ENCODE assay signal across 9 mouse cellular contexts in the genomic region with DNA sequence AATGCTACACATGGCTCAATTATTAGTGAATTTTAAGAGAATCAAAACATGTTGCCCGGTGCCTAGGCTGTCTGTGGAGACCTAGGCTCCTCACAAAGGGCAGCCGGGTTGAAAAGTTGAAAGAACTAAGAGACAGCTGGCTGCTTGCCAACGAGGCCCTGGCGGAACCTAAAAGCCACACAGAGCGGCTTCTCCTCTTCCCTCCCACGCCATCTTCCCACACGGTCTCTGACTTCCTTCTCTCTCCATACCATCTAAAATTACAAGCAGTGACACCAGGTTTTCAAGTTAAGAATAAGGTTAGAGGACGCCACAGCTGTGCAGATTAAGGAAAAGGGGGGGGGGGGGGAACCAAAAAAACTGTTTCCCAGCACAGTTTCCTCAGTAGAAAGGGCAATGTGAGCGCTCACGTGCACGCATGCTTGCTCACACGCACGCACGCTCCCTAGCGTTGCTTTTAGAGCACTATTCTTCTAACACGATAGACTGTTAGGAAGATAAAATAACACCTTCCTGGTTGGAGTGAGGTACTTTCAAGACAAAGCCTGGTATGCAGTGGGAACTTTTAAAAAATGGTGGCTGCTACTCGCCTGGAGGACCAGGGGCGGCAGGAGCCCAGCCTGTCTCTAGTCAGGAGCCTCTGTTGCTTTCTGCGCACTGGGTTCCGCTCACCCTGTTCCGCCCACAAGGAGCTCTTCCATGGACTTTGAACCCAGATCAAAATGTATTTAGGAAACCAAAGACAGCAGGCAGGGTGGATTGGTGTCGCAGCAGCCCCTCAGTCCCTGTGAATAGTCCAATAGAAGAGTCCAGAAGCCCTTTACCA. TPM values are rescaled to one million over a fixed set of nuclear protein-coding genes. Genes with fewer than 3 reads are reported as not detected.
A peak's percentile ranks its signal among the peaks of the same experiment; 100 is the strongest.
DNase-seq lines count a peak whose midpoint lies in the region; ATAC-seq and TF ChIP-seq lines count a peak whose summit lies in the region.
"Had no signal": no experiment of that assay in that cellular context is flagged by ENCODE, and none has a peak within 500 bp of the region (broad histone marks: within the 10 kb centered on the region; RNA-seq: fewer than 3 reads in every experiment).

No protein-coding gene starts in this region.

- intact Hi-C loops in heart, adult 2 months (cut with DNase I) = no loop called here

- H3K9ac ChIP-seq in midbrain, embryonic 13.5 days (replicated peaks) = no peak overlapping the region
- no peak overlapping the region for H3K9ac ChIP-seq in midbrain, embryonic 11.5 days (ENCODE audit: low read length)
- H3K9ac ChIP-seq in heart, adult 2 months (ENCODE audit: low read depth, low read length) = no peak overlapping the region
- H3K9ac ChIP-seq in kidney, embryonic 16.5 days (replicated peaks; ENCODE audit: low read length) = no peak overlapping the region
- H3K9ac ChIP-seq: embryonic facial prominence, embryonic 15.5 days had no signal

- no peak overlapping the region for H3K4me3 ChIP-seq in midbrain, embryonic 13.5 days (replicated peaks)
- no peak overlapping the region for H3K4me3 ChIP-seq in midbrain, embryonic 11.5 days (ENCODE audit: low read depth, low read length)
- H3K4me3 ChIP-seq in heart, adult 2 months = no peak overlapping the region
- no peak overlapping the region for H3K4me3 ChIP-seq in kidney, embryonic 16.5 days (ENCODE audit: low read length)
- H3K4me3 ChIP-seq in spleen, adult 2 months (ENCODE audit: extremely low read depth, insufficient read depth, insufficient read length) = no peak overlapping the region
- H3K4me3 ChIP-seq: embryonic facial prominence, embryonic 15.5 days had no signal

- TF ChIP-seq CTCF in heart, adult 2 months (IDR thresholded peaks at IDR 0.05) = peak; percentile 37
- TF ChIP-seq CTCF in spleen, adult 2 months (IDR thresholded peaks at IDR 0.05; ENCODE audit: extremely low read depth, insufficient read depth, insufficient read length, insufficient replicate concordance) = no peak

- H3K27me3 ChIP-seq in midbrain, embryonic 13.5 days = no peaks in the 10 kb centered on the region
- no peaks in the 10 kb centered on the region for H3K27me3 ChIP-seq in midbrain, embryonic 11.5 days (ENCODE audit: control insufficient read depth, insufficient read depth, low read length)
- H3K27me3 ChIP-seq in heart, adult 2 months (ENCODE audit: control insufficient read depth, insufficient read depth, low read length) = no peaks in the 10 kb centered on the region
- no peaks in the 10 kb centered on the region for H3K27me3 ChIP-seq in kidney, embryonic 16.5 days (ENCODE audit: insufficient read depth, low read length)
- no peaks in the 10 kb centered on the region for H3K27me3 ChIP-seq in spleen, adult 2 months (ENCODE audit: control insufficient read depth, insufficient read depth, low read length)
- H3K27me3 ChIP-seq: embryonic facial prominence, embryonic 15.5 days had no signal

- no peaks in the 10 kb centered on the region for H3K36me3 ChIP-seq in midbrain, embryonic 13.5 days
- H3K36me3 ChIP-seq in midbrain, embryonic 11.5 days (ENCODE audit: control insufficient read depth, insufficient read depth, low read length) = no peaks in the 10 kb centered on the region
- H3K36me3 ChIP-seq in heart, adult 2 months (ENCODE audit: control insufficient read depth, insufficient read depth, low read length) = peaks cover 5% of the 10 kb centered on the region; the same call in 1 of the 2 replicates
- H3K36me3 ChIP-seq in kidney, embryonic 16.5 days (ENCODE audit: insufficient read depth, low read length) = no peaks in the 10 kb centered on the region
- H3K36me3 ChIP-seq in spleen, adult 2 months (ENCODE audit: control insufficient read depth, insufficient read depth, low read length) = no peaks in the 10 kb centered on the region
- H3K36me3 ChIP-seq: embryonic facial prominence, embryonic 15.5 days had no signal

- ATAC-seq in midbrain, embryonic 13.5 days = 0 out of 2 replicates have a peak, but pooled peaks have one; percentile 20
- no peak for ATAC-seq in midbrain, embryonic 11.5 days (ENCODE audit: low FRiP score)
- peak; percentile 77 for ATAC-seq in kidney, embryonic 16.5 days (ENCODE audit: low FRiP score, low TSS enrichment)

- H3K4me1 ChIP-seq in midbrain, embryonic 13.5 days (replicated peaks) = 0 out of 2 replicates have a peak, but pooled peaks cover 2% of the 10 kb centered on the region
- H3K4me1 ChIP-seq in midbrain, embryonic 11.5 days (ENCODE audit: control insufficient read depth, insufficient read depth, low read length) = no peaks in the 10 kb centered on the region
- H3K4me1 ChIP-seq in heart, adult 2 months (ENCODE audit: control insufficient read depth, insufficient read depth, low read length) = peaks cover 11% of the 10 kb centered on the region
- H3K4me1 ChIP-seq in kidney, embryonic 16.5 days (ENCODE audit: insufficient read depth, low read length) = peaks cover 18% of the 10 kb centered on the region
- no peaks in the 10 kb centered on the region; the same call in 1 of the 2 replicates for H3K4me1 ChIP-seq in spleen, adult 2 months (ENCODE audit: control insufficient read depth, insufficient read depth, insufficient read length)

- DNase-seq in midbrain, embryonic 11.5 days (ENCODE audit: low spot score, missing footprints) = no peak
- peak; percentile 64 for DNase-seq in ZHBTc4 (ENCODE audit: low read depth, low spot score)
- peak in 1 of 2 experiments; percentile 57 for DNase-seq in heart, adult 2 months
- DNase-seq in spleen, adult 2 months (ENCODE audit: low read depth in 1 of 2, low spot score in 2 of 2) = peak; percentile 36 to 54
- no peak for DNase-seq in yolk sac, embryonic 10.5 days (ENCODE audit: low spot score)
- DNase-seq in cerebellum, adult 9-11 months = no peak

- 61% methylated on average over 22 of the region's 22 CpGs for WGBS in midbrain, embryonic 13.5 days
- 72% methylated on average over 22 of the region's 22 CpGs for WGBS in midbrain, embryonic 11.5 days
- 38% methylated on average over 22 of the region's 22 CpGs for WGBS in heart, adult 2 months
- WGBS in kidney, embryonic 16.5 days = 33% methylated on average over 22 of the region's 22 CpGs
- WGBS in spleen, adult 2 months = 27% methylated on average over 22 of the region's 22 CpGs

- no peaks in the 10 kb centered on the region for H3K9me3 ChIP-seq in midbrain, embryonic 13.5 days
- H3K9me3 ChIP-seq in midbrain, embryonic 11.5 days (ENCODE audit: control insufficient read depth, low read length) = no peaks in the 10 kb centered on the region
- no peaks in the 10 kb centered on the region for H3K9me3 ChIP-seq in kidney, embryonic 16.5 days (ENCODE audit: low read length)
- H3K9me3 ChIP-seq: embryonic facial prominence, embryonic 15.5 days had no signal

- TF ChIP-seq POLR2A in heart, adult 2 months (IDR thresholded peaks at IDR 0.05; ENCODE audit: insufficient read depth, low read depth, low read length) = no peak
- TF ChIP-seq POLR2A in spleen, adult 2 months (IDR thresholded peaks at IDR 0.05; ENCODE audit: low read depth, low read length) = no peak

- H3K27ac ChIP-seq in midbrain, embryonic 13.5 days = no peak overlapping the region
- no peak overlapping the region for H3K27ac ChIP-seq in midbrain, embryonic 11.5 days (ENCODE audit: low read depth, low read length)
- peak overlapping the region; percentile 15; the same call in 1 of the 2 replicates for H3K27ac ChIP-seq in heart, adult 2 months
- peak overlapping the region; percentile 72 for H3K27ac ChIP-seq in kidney, embryonic 16.5 days (ENCODE audit: low read length)
- no peak overlapping the region for H3K27ac ChIP-seq in spleen, adult 2 months (ENCODE audit: insufficient read depth, low read length)
- H3K27ac ChIP-seq: embryonic facial prominence, embryonic 15.5 days had no signal

- no peak overlapping the region for H3K4me2 ChIP-seq in midbrain, embryonic 13.5 days (replicated peaks)
- no peak overlapping the region for H3K4me2 ChIP-seq in midbrain, embryonic 11.5 days
- peak overlapping the region; percentile 27 for H3K4me2 ChIP-seq in kidney, embryonic 16.5 days (replicated peaks; ENCODE audit: low read depth, low read length)
- H3K4me2 ChIP-seq: embryonic facial prominence, embryonic 15.5 days had no signal

- no peaks in the 10 kb centered on the region for H3K79me2 ChIP-seq in heart, adult 2 months (replicated peaks; ENCODE audit: control insufficient read depth, insufficient read depth, low read length)

- TF ChIP-seq EP300 in heart, adult 2 months (IDR thresholded peaks at IDR 0.05; ENCODE audit: insufficient read depth, low read depth, low read length) = no peak

RNA-seq across cellular contexts. Expression of gene Tacc2, which starts 54.5 kb away (rescaled TPM):
- 62.4 and 70.8 TPM in 2 replicates for polyA plus RNA-seq in midbrain, embryonic 13.5 days (2015; fragmentation: Nextera tagmentation; extraction: Ambion mirVana)
- polyA plus RNA-seq in midbrain, embryonic 11.5 days (2014; fragmentation: Nextera tagmentation; extraction: Ambion mirVana) = 45.8 and 47.3 TPM in 2 replicates
- 100 to 1,000 TPM; 339 to 480 TPM for total RNA-seq in heart, adult 2 months (2021)
- 117 and 163 TPM in 2 replicates for polyA plus RNA-seq in heart, adult 2 months (2012; rRNA removed)
- 31.3 and 40.0 TPM in 2 replicates for polyA plus RNA-seq in kidney, embryonic 16.5 days (2015; fragmentation: Nextera tagmentation; extraction: Ambion mirVana)
- 4.3 and 5.5 TPM in 2 replicates for polyA plus RNA-seq in spleen, adult 2 months (2012; rRNA removed)

RNA-seq across cellular contexts. Expression of gene Nsmce4a, which starts 58.8 kb away (rescaled TPM):
- 114 and 115 TPM in 2 replicates for polyA plus RNA-seq in midbrain, embryonic 13.5 days (2015; fragmentation: Nextera tagmentation; extraction: Ambion mirVana)
- polyA plus RNA-seq in midbrain, embryonic 11.5 days (2014; fragmentation: Nextera tagmentation; extraction: Ambion mirVana) = 223 and 239 TPM in 2 replicates
- total RNA-seq in heart, adult 2 months (2021) = 10 to 100 TPM; 38.6 to 46.0 TPM
- polyA plus RNA-seq in heart, adult 2 months (2012; rRNA removed) = 20.0 and 32.3 TPM in 2 replicates
- polyA plus RNA-seq in kidney, embryonic 16.5 days (2015; fragmentation: Nextera tagmentation; extraction: Ambion mirVana) = 155 and 159 TPM in 2 replicates
- polyA plus RNA-seq in spleen, adult 2 months (2012; rRNA removed) = 43.9 and 76.0 TPM in 2 replicates

Comparison
In these comparisons a context has a peak if more than half of its experiments do, and no peak if none do; other contexts are left out.
1. H3K27ac ChIP-seq: peak in heart, adult 2 months (single experiment) and kidney, embryonic 16.5 days (single experiment); none in midbrain, embryonic 13.5 days (single experiment), midbrain, embryonic 11.5 days (single experiment) and spleen, adult 2 months (single experiment).
2. DNase-seq: peak in ZHBTc4 (single experiment) and spleen, adult 2 months (2 of 2); none in midbrain, embryonic 11.5 days (single experiment), yolk sac, embryonic 10.5 days (single experiment) and cerebellum, adult 9-11 months (single experiment).